Mouse (Mus musculus): ENCODE results near the gene Olfr620. TPM values are rescaled to one million over a fixed set of nuclear protein-coding genes. Genes with fewer than 3 reads are reported as not detected.

The Olfr620 gene
- total RNA-seq (2012; rRNA removed): not detected in 2 replicates
- polyA plus RNA-seq (2012; ENCODE audit: insufficient read depth in 1 of 2, insufficient read length in 2 of 2, low read depth in 1 of 2, low replicate concordance in 2 of 2, missing spikeins in 1 of 2): under 1 TPM in 1 of 2 experiments, not detected in 1; 0.03 TPM

- Histone ChIP-seq H3K27me3 (ENCODE audit: control insufficient read depth in 1 of 2, insufficient read depth in 2 of 2, low read length in 2 of 2) (no peaks in the 10 kb centered on the region), H3K9ac (ENCODE audit: control insufficient read depth, low read depth, low read length, poor library complexity, severe bottlenecking) (no peak within 1 kb of the TSS), H3K27ac (ENCODE audit: control insufficient read depth, low read depth, low read length) (no peak within 1 kb of the TSS), H3K9me3 (replicated peaks; ENCODE audit: insufficient read depth, low read length) (no peaks in the 10 kb centered on the region), H3K4me3 (ENCODE audit: control insufficient read depth in 1 of 2, insufficient read depth in 1 of 2, low read depth in 2 of 2, low read length in 2 of 2) (no peak within 1 kb of the TSS), H3K4me1 (ENCODE audit: control insufficient read depth in 1 of 2, insufficient read depth in 2 of 2, low read length in 2 of 2) (no peaks in the 10 kb centered on the region), H3K36me3 (ENCODE audit: control insufficient read depth in 1 of 2, insufficient read depth in 2 of 2, low read length in 2 of 2) (no peaks in the 10 kb centered on the region), H3K79me2 (ENCODE audit: control insufficient read depth, insufficient read depth, low read length, poor library complexity) (no peaks in the 10 kb centered on the region)
- DNase-seq (ENCODE audit: low read depth, low spot score): no peak
- TF ChIP-seq ZNF384 (IDR thresholded peaks at IDR 0.05; ENCODE audit: low read depth, low read length): no peak
- TF ChIP-seq UBTF (IDR thresholded peaks at IDR 0.05; ENCODE audit: borderline replicate concordance, insufficient read depth, low read depth, low read length): no peak
- TF ChIP-seq NELFE (IDR thresholded peaks at IDR 0.05; ENCODE audit: low read depth, low read length): no peak
- TF ChIP-seq HCFC1 (IDR thresholded peaks at IDR 0.05; ENCODE audit: low read depth, low read length): no peak
- no peak for TF ChIP-seq E2F4 (IDR thresholded peaks at IDR 0.05; ENCODE audit: borderline replicate concordance, low read depth, low read length)
- no peak for TF ChIP-seq SMC3 (IDR thresholded peaks at IDR 0.05; ENCODE audit: low read depth, low read length)
- TF ChIP-seq RAD21 (IDR thresholded peaks at IDR 0.05; ENCODE audit: low read depth, low read length): no peak
- no peak for TF ChIP-seq MYC (IDR thresholded peaks at IDR 0.05; ENCODE audit: low read depth, low read length)
- no peak for TF ChIP-seq ETS1 (IDR thresholded peaks at IDR 0.05; ENCODE audit: low read depth, low read length)
- no peak for TF ChIP-seq MYB (IDR thresholded peaks at IDR 0.05; ENCODE audit: low read depth, low read length)
- no peak for TF ChIP-seq ELF1 (IDR thresholded peaks at IDR 0.05; ENCODE audit: low read depth, low read length)
These were observed at the start of gene Olfr620 for GRCm38 (mm10) chr7:103612434-103612833. Gene Olfr620, minus strand, starts transcription at chr7:103612534.

- no peaks in the 10 kb centered on the region for H3K4me1 ChIP-seq (ENCODE audit: control insufficient read depth in 1 of 2, insufficient read depth in 2 of 2, low read length in 2 of 2)
- H3K27me3 ChIP-seq (ENCODE audit: control insufficient read depth in 1 of 2, insufficient read depth in 2 of 2, low read length in 2 of 2): no peaks in the 10 kb centered on the region
- no peaks in the 10 kb centered on the region for H3K36me3 ChIP-seq (ENCODE audit: control insufficient read depth in 1 of 2, insufficient read depth in 2 of 2, low read length in 2 of 2)
- no peak overlapping the region for H3K27ac ChIP-seq (ENCODE audit: control insufficient read depth, low read depth, low read length)
- TF ChIP-seq GATA1 (IDR thresholded peaks at IDR 0.05; ENCODE audit: low read depth, low read length) (no peak), SIN3A (IDR thresholded peaks at IDR 0.05; ENCODE audit: low read length) (no peak), EP300 (IDR thresholded peaks at IDR 0.05; ENCODE audit: low read depth in 1 of 2, low read length in 2 of 2) (no peak), RAD21 (IDR thresholded peaks at IDR 0.05; ENCODE audit: low read depth, low read length) (no peak), BHLHE40 (IDR thresholded peaks at IDR 0.05; ENCODE audit: borderline replicate concordance, low read depth, low read length) (no peak), UBTF (IDR thresholded peaks at IDR 0.05; ENCODE audit: borderline replicate concordance, insufficient read depth, low read depth, low read length) (no peak)
- no peaks in the 10 kb centered on the region for H3K9me3 ChIP-seq (replicated peaks; ENCODE audit: insufficient read depth, low read length)
- no peaks in the 10 kb centered on the region for H3K79me2 ChIP-seq (ENCODE audit: control insufficient read depth, insufficient read depth, low read length, poor library complexity)
- DNase-seq (ENCODE audit: low read depth, low spot score): no peak
- no peak overlapping the region for H3K9ac ChIP-seq (ENCODE audit: control insufficient read depth, low read depth, low read length, poor library complexity, severe bottlenecking)
- no peak overlapping the region for H3K4me3 ChIP-seq (ENCODE audit: control insufficient read depth in 1 of 2, insufficient read depth in 1 of 2, low read depth in 2 of 2, low read length in 2 of 2)
These were observed 31.7 kb upstream of the Olfr620 start for GRCm38 (mm10) chr7:103644070-103644469.
